Mouse (Mus musculus) left cerebral cortex, adult 2 months (tissue): ENCODE results near the gene Pilrb2. TPM values are rescaled to one million over a fixed set of nuclear protein-coding genes. Genes with fewer than 3 reads are reported as not detected.
"Not testable (repeated sequence)": the region's sequence is repeated elsewhere in the genome, so short reads cannot be mapped to it uniquely, and the experiment has no call there.

Source experiments
- DNase-seq, 2 experiments: peaks; one replicate each; pipeline ENCODE4 v3.0.0; 2021 to 2022; ENCODE audit warnings: low spot score in 2 of 2, mixed read lengths in 1 of 2; ENCODE audit errors: extremely low spot score in 1 of 2
- H3K27ac ChIP-seq: fragments of 200-600 bp; 2 replicates; pipeline ENCODE4 v1.8.1; 2022
- H3K4me3 ChIP-seq: fragments of 200-600 bp; 2 replicates; pipeline ENCODE4 v1.8.1; 2022
- CTCF ChIP-seq: fragments of 200-600 bp; IDR thresholded peaks from 2 replicates; pipeline ENCODE4 v1.8.1; 2022; ENCODE audit warnings: antibody characterized with exemption, mild to moderate bottlenecking, moderate library complexity
- intact Hi-C: fragments of 180-260 bp; cut with DNase I; formaldehyde crosslinking; loops from one replicate; pipeline ENCODE4 v1.15.1; 2025
- long read RNA-seq, 2 experiments: library from polyadenylated mRNA; stranded (forward); transcript quantifications; one replicate each; pipeline ENCODE4 v2.0.0; 2021; ENCODE audit warnings: borderline mapping rate in 2 of 2
- total RNA-seq, 2 experiments: library from RNA; stranded (reverse); gene quantifications; 2 replicates each; pipeline ENCODE4 v1.2.3; 2021

The Pilrb2 gene
- not detected for total RNA-seq
- long read RNA-seq, experiment 1, result 0 reads
- long read RNA-seq, experiment 2, result 0 reads

DNA sequence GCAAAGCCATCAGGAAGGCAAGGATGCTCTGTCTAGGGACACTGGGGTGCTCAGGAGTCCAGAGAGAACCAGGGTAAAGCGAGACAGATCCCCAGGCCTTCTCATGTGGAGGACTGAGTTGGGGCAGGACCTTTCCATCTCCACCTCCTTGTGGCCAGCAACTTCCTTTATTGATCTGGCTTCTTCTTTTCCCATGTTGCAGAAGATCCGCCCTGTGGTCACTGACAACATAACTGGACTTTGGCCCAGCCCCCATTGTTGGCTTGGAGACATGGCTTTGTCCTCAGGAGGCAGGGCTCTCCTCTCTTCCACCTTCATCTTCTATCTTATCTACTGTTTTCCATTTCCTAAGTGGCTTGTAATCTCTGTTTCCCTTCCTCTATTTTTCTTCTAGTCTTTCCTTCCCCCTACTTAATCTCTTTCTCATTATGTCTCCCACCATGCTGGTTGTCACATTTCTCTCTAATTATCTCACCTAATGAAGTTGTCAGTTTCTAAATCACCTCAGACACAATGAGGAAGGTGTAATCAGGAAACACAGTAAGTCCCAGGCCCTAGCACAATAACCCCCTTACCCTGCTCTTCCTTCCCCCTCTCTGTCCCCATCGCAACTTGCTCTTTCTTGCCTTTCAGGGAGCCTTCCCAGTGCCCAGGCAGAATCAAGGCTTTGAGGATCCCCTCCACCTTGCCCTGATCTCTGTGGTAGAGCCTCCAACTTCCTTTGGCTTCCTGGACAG is at the start of gene Pilrb2:
Pilrb2 (minus strand) TSS at position 172 of the 737 bp plus-strand sequence.
- intact Hi-C loops, H3K4me3 ChIP-seq, H3K27ac ChIP-seq, DNase-seq: not testable (repeated sequence)

GRCm38 (mm10) chr5:137915550-137915949 is 43.9 kb upstream of the Pilrb2 start:
- TF ChIP-seq CTCF, result no peak
- Histone ChIP-seq H3K4me3 (no peak overlapping the region), H3K27ac (no peak overlapping the region)
- no peak for DNase-seq
- intact Hi-C loops, result no loop called here

- intact Hi-C loops, result no loop called here
- TF ChIP-seq CTCF, result no peak
- Histone ChIP-seq H3K27ac (no peak overlapping the region), H3K4me3 (no peak overlapping the region)
- no peak for DNase-seq
Measured at GRCm38 (mm10) chr5:137914508-137914907, 42.9 kb upstream of the Pilrb2 start.

DNA sequence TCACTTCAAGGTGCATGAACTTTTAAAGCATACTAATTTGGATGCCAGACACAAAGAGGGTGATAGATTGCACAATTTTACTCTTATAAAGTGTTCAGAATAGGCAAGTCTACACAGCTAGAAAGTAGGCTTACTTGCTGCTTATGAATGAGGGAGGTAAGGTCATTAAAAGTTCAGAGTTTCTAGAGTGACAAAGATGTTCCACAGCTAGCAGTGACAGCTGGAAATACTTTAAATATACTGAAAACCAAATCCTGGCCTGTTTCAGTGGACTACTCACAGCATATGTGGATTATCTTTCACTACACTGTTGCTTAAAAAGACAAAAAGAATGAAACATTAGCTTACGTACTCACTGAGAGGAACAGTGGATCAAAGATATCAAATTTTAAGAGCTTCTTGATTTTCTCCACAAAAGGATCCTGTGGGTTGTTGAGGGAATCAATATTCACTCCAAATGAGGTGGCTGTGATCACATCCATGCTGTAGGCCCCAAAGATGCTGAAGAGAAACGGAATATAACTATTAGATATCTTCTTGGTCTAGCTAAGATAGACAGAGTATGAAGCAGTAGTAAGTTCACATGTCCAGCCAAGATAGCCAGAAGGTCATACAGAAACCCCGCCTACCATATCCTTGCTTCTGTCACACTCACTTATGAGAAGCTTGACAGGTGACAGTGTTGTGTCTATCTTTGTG is 38.1 kb upstream of the Pilrb2 start:
- DNase-seq, result no peak
- Histone ChIP-seq H3K4me3 (no peak overlapping the region), H3K27ac (no peak overlapping the region)
- intact Hi-C loops, result no loop called here
- no peak for TF ChIP-seq CTCF

DNA sequence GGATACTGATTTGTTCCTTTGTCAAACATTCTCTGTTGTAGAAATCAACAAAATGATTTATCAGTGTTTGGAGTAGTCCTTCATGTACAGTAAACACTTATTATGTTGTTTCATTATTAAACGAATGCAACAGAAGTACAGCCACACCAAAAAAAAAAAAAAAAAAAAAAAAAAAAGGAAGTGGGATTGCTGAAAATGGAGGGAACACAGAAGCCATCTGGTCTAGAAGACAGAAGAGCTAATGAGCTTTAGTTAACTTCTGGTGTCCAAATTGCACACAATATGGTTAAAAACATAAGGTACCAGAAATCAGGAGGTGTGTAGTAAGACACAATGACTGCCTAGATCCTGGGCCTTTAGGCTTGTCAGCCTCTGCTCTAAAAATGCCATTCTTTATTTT is 26.2 kb upstream of the Pilrb2 start:
- Histone ChIP-seq H3K27ac (no peak overlapping the region), H3K4me3 (no peak overlapping the region)
- TF ChIP-seq CTCF, result no peak
- DNase-seq, result no peak
- intact Hi-C loops, result no loop called here

DNA sequence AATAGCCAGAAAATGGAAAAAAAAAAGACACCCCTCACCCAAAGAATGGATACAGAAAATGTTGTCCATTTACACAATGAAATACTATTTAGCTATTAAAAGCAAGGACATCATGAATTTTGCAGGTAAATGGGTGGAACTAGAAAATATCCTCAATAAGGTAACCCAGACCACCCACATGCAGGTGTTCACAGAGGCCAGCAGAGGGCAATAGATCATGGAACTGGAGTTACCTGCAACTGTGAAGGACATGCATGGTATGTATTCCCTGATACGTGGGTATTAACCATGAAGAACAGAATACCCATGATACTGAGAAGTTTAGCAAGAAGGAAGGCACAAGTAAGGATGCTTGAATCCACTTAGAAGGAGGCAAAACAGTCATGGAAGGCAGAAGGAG is 21.3 kb upstream of the Pilrb2 start:
- Histone ChIP-seq H3K4me3 (no peak overlapping the region), H3K27ac (no peak overlapping the region)
- TF ChIP-seq CTCF, result no peak; the same call in none of the 2 replicates
- no peak for DNase-seq
- intact Hi-C loops, result no loop called here

- Histone ChIP-seq H3K27ac (no peak overlapping the region), H3K4me3 (no peak overlapping the region)
- intact Hi-C loops, result loop anchor here (2.0 to 5.0 kb wide), 4 partner anchors 65 to 270 kb away; partner anchors contain the start of gene Zfp113
- TF ChIP-seq CTCF, result no peak
- DNase-seq, result no peak
Measured at GRCm38 (mm10) chr5:137887666-137888065, 16.1 kb upstream of the Pilrb2 start.

DNA sequence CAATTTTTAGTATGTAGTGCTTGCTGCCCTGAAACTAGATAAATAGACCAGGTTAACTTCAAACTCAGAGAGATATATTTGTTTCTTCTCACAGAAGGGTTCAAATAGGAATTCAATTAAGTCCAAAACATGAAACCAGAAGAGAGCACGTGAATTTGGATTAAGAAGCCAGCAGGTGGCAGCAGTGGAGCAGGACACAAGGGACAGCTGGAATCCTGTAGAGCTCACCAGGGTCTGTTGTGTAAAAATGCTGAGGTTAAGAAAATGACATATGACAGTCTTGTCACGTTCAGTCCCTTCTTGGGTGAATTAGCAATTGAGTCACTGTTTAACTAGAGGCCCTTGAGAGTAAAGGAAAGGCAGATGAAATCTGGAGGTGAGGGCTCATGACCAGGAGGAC is 14.3 kb upstream of the Pilrb2 start:
- intact Hi-C loops, result loop anchor here (1.0 to 5.0 kb wide), 5 partner anchors 66 to 271 kb away; partner anchors contain the start of gene Zfp113
- DNase-seq, result peak; percentile 55 to 56
- no peak overlapping the region for H3K4me3 ChIP-seq
- H3K27ac ChIP-seq, result no peak overlapping the region
- TF ChIP-seq CTCF, result peak; percentile 73

DNA sequence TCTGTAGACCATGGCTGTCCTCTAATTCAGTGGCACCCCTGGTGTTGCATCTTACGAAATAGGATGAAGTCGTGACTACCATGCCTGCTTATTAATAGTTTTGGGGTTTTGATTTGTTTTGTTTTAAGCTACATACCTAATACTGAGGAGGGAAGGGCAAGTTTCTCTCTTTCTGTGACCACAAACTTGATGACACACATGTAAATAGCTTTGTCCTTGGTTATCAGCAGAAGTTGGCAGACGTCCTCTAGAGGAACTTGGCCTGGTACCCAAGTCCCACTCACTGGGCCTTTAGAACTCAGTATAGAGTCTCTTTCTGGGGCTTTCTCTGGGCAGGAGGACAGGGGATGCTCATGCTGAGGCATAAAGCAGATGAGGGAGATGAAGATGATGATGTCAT is 11.7 kb upstream of the Pilrb2 start:
- Histone ChIP-seq H3K27ac (no peak overlapping the region), H3K4me3 (no peak overlapping the region)
- intact Hi-C loops, result no loop called here
- DNase-seq, result no peak
- TF ChIP-seq CTCF, result no peak

- Histone ChIP-seq H3K27ac (no peak overlapping the region), H3K4me3 (no peak overlapping the region)
- intact Hi-C loops, result no loop called here
- TF ChIP-seq CTCF, result no peak
- DNase-seq, result no peak
Measured at GRCm38 (mm10) chr5:137882922-137883321, 11.3 kb upstream of the Pilrb2 start.

DNA sequence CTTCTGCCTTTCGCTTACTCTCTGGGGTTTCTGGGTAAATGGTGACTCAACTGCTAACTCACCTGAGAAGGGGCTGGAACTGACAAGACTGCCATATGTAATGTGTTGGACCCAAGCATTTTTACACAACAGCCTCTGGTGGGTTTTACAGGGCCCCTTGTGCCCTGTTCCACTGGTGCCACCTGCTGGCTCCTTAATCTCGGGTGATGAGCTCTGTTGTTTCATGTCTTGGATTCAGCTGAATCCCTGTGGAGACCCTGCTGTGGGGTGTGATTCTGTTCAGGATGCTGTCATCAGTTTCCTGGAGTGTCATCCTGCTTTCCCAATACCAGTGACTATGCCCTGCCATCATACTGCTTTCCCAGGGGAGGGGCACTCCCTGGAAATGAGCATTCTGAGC is 6.2 kb upstream of the Pilrb2 start:
- intact Hi-C loops, result loop anchor here (1.0 kb wide), 1 partner anchor 91 kb away; the partner anchor contains the start of genes Mepce and Zcwpw1
- H3K27ac ChIP-seq, result no peak overlapping the region
- no peak overlapping the region for H3K4me3 ChIP-seq
- DNase-seq, result no peak
- peak; percentile 42 for TF ChIP-seq CTCF

- Histone ChIP-seq H3K4me3 (no peak overlapping the region), H3K27ac (no peak overlapping the region)
- no peak for TF ChIP-seq CTCF
- intact Hi-C loops, result no loop called here
- DNase-seq, result no peak
Measured at GRCm38 (mm10) chr5:137875054-137875453, 3.4 kb upstream of the Pilrb2 start.

- DNase-seq, intact Hi-C loops, H3K4me3 ChIP-seq, H3K27ac ChIP-seq: not testable (repeated sequence)
Measured at GRCm38 (mm10) chr5:137872381-137872702, 727 bp upstream of the Pilrb2 start.

DNA sequence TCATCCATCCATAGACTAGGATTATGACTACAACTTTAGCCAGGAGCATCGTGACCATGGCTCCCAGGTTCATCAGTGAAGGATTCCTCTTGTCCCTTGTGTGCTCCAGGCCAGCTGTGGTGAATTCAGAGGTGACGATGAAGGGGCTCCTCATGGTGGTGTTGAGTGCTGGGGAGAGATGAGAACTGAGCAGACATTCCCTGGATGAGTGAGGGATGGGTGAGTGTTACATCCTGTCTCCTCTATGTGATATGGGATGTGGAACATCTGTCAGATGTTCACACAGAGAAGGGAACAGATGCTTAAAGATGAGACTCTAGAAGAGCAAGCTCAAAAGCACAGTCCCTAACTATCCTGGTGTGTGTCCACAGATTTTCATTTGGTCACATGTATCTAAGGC is 3.0 kb downstream of the Pilrb2 start:
- intact Hi-C loops, result loop anchor here (1.0 kb wide), 1 partner anchor 14 kb away; no protein-coding TSS in a partner anchor
- H3K4me3 ChIP-seq, DNase-seq, H3K27ac ChIP-seq: not testable (repeated sequence)

GRCm38 (mm10) chr5:137864008-137864407 is 7.6 kb downstream of the Pilrb2 start:
- intact Hi-C loops, DNase-seq, H3K4me3 ChIP-seq, H3K27ac ChIP-seq: not testable (repeated sequence)

DNA sequence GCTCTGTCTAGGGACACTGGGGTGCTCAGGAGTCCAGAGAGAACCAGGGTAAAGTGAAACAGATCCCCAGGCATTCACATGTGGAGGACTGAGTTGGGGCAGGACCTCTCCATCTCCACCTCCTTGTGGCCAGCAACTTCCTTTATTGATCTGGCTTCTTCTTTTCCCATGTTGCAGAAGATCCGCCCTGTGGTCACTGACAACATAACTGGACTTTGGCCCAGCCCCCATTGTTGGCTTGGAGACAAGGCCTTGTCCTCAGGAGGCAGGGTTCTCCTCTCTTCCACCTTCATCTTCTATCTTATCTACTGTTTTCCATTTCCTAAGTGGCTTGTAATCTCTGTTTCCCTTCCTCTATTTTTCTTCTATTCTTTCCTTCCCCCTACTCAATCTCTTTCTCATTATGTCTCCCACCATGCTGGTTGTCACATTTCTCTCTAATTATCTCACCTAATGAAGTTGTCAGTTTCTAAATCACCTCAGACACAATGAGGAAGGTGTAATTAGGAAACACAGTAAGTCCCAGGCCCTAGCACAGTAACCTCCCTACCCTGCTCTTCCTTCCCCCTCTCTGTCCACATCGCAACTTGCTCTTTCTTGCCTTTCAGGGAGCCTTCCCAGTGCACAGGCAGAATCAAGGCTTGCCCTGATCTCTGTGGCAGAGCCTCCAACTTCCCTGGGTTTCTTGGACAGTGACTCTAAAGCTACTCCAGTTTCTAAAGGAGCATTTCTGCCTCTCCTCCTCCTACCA is 13.5 kb downstream of the Pilrb2 start, which contains the start of gene Pilrb1:
Pilrb1 (minus strand) TSS at position 147 of the 751 bp plus-strand sequence.
- DNase-seq, H3K4me3 ChIP-seq, intact Hi-C loops, H3K27ac ChIP-seq: not testable (repeated sequence)
